Mouse (Mus musculus): ENCODE measurements around the gene Nps. TPM values are rescaled to one million over a fixed set of nuclear protein-coding genes. Genes with fewer than 3 reads are reported as not detected.

Nps gene
- total RNA-seq (2022): under 1 TPM in 2 of 4 experiments, not detected in 2; 0.31 to 0.56 TPM

- DNase-seq: peak; percentile 6
Measured at GRCm38 (mm10) chr7:135258053-135258753, at the start of gene Nps. Nps (plus strand) TSS chr7:135258703.

- no peak for DNase-seq
Measured at GRCm38 (mm10) chr7:135208947-135209567, 49.4 kb upstream of the Nps start.

GRCm38 (mm10) chr7:135210296-135210695 lies 48.2 kb upstream of the Nps start:
- no peak for DNase-seq

GRCm38 (mm10) chr7:135210831-135211230 lies 47.7 kb upstream of the Nps start:
- no peak for DNase-seq

GRCm38 (mm10) chr7:135212505-135212904 lies 46.0 kb upstream of the Nps start:
- DNase-seq: peak; percentile 79

- no peak for DNase-seq
Measured at GRCm38 (mm10) chr7:135221475-135221874, 37.0 kb upstream of the Nps start.

GRCm38 (mm10) chr7:135226021-135226420 lies 32.5 kb upstream of the Nps start:
- DNase-seq: no peak

- no peak for DNase-seq
Measured at GRCm38 (mm10) chr7:135237152-135237551, 21.4 kb upstream of the Nps start.

- DNase-seq: no peak
Measured at GRCm38 (mm10) chr7:135239441-135239840, 19.1 kb upstream of the Nps start.

GRCm38 (mm10) chr7:135240006-135240405 lies 18.5 kb upstream of the Nps start:
- no peak for DNase-seq

GRCm38 (mm10) chr7:135240636-135241035 lies 17.9 kb upstream of the Nps start:
- no peak for DNase-seq

- DNase-seq: no peak
Measured at GRCm38 (mm10) chr7:135244171-135244880, 14.2 kb upstream of the Nps start.

- DNase-seq: no peak
Measured at GRCm38 (mm10) chr7:135246386-135246785, 12.1 kb upstream of the Nps start.

- DNase-seq: no peak
Measured at GRCm38 (mm10) chr7:135253249-135253648, 5.3 kb upstream of the Nps start.

- DNase-seq: no peak
Measured at GRCm38 (mm10) chr7:135254423-135254822, 4.1 kb upstream of the Nps start.

- no peak for DNase-seq
Measured at GRCm38 (mm10) chr7:135271011-135271410, 12.5 kb downstream of the Nps start.

GRCm38 (mm10) chr7:135283212-135283611 lies 24.7 kb downstream of the Nps start:
- no peak for DNase-seq

GRCm38 (mm10) chr7:135289976-135290375 lies 31.5 kb downstream of the Nps start:
- no peak for DNase-seq

- no peak for DNase-seq
Measured at GRCm38 (mm10) chr7:135291646-135292236, 33.2 kb downstream of the Nps start.

- no peak for DNase-seq
Measured at GRCm38 (mm10) chr7:135294498-135294897, 36.0 kb downstream of the Nps start.

GRCm38 (mm10) chr7:135304496-135304895 lies 46.0 kb downstream of the Nps start:
- no peak for DNase-seq

All from adrenal gland, adult 8-10 months (tissue).